Mouse (Mus musculus) lung, postnatal 0 days (tissue): ENCODE measurements around the gene Chic1. TPM values are rescaled to one million over a fixed set of nuclear protein-coding genes. Genes with fewer than 3 reads are reported as not detected.

Source experiments
- ATAC-seq: fragments of 200-750 bp; cut with Nextera tagmentation; 2 replicates; pipeline ENCODE4 v1.8.0; 2017; ENCODE audit warnings: moderate library complexity
- DNase-seq: peaks from one replicate; pipeline ENCODE4 v3.0.0-alpha.2; 2016; ENCODE audit warnings: low spot score
- H3K27ac ChIP-seq: fragments of 300-500 bp; sonication (generic); 2 replicates; pipeline ENCODE4 v1.5.1; 2014; ENCODE audit warnings: antibody characterized with exemption, mild to moderate bottlenecking, low read length, mixed read lengths
- H3K27me3 ChIP-seq: fragments of 300-500 bp; sonication (generic); replicated peaks from 2 replicates; pipeline ENCODE4 v1.6.1; 2014; ENCODE audit warnings: low read length, mixed read lengths; ENCODE audit not compliant: insufficient read depth
- H3K36me3 ChIP-seq: fragments of 300-500 bp; sonication (generic); 2 replicates; pipeline ENCODE4 v1.6.1; 2014; ENCODE audit warnings: low read length, mixed read lengths; ENCODE audit not compliant: insufficient read depth
- H3K4me1 ChIP-seq: fragments of 300-500 bp; sonication (generic); 2 replicates; pipeline ENCODE4 v1.6.1; 2014; ENCODE audit warnings: antibody characterized with exemption, low read depth, low read length, mixed read lengths; ENCODE audit not compliant: insufficient read depth
- H3K4me2 ChIP-seq: fragments of 300-500 bp; sonication (generic); replicated peaks from 2 replicates; pipeline ENCODE4 v1.6.1; 2014; ENCODE audit warnings: low read depth, mild to moderate bottlenecking, low read length, moderate library complexity, mixed read lengths
- H3K4me3 ChIP-seq: fragments of 300-500 bp; sonication (generic); 2 replicates; pipeline ENCODE4 v1.5.1; 2014; ENCODE audit warnings: low read depth, low read length
- H3K9ac ChIP-seq: fragments of 300-500 bp; sonication (generic); replicated peaks from 2 replicates; pipeline ENCODE4 v1.6.1; 2014; ENCODE audit warnings: low read depth, mild to moderate bottlenecking
- H3K9me3 ChIP-seq: fragments of 300-500 bp; sonication (generic); 2 replicates; pipeline ENCODE4 v1.6.1; 2016; ENCODE audit warnings: low read length, mixed read lengths
- CTCF ChIP-seq: IDR thresholded peaks from 2 replicates; pipeline ENCODE4 v1.5.1; 2016; ENCODE audit warnings: antibody characterized with exemption, mild to moderate bottlenecking
- EP300 ChIP-seq: IDR thresholded peaks from 2 replicates; pipeline ENCODE4 v1.6.1; 2016; ENCODE audit warnings: antibody characterized with exemption, mild to moderate bottlenecking, control low read depth
- WGBS: fragments of 180-500 bp; shearing (Covaris S2); extraction: QIAGEN DNeasy Blood & Tissue Kit; methylation state at CpG from one replicate; pipeline ENCODE4 v1.1.7; 2014; 5-methylcytosine and 5-hydroxymethylcytosine counted together
- polyA plus RNA-seq: library from polyadenylated mRNA; unstranded; fragments of >200 nt; fragmentation: Nextera tagmentation; extraction: Ambion mirVana; gene quantifications from 2 replicates; pipeline ENCODE4 v1.2.1, GENCODE M21; 2015

Chic1 gene
- polyA plus RNA-seq, 1 experiment from 2014 or later: 0.66 TPM

- 77% methylated on average over 5 of the region's 5 CpGs for WGBS
- TF ChIP-seq CTCF: no peak
- no peak for TF ChIP-seq EP300
- H3K27me3 ChIP-seq: no peaks in the 10 kb centered on the region
Measured at GRCm38 (mm10) chrX:103414167-103414566, 57.9 kb downstream of the Chic1 start, which contains the start of gene Tsx. Gene Tsx, plus strand, starts transcription at chrX:103414467.

DNA sequence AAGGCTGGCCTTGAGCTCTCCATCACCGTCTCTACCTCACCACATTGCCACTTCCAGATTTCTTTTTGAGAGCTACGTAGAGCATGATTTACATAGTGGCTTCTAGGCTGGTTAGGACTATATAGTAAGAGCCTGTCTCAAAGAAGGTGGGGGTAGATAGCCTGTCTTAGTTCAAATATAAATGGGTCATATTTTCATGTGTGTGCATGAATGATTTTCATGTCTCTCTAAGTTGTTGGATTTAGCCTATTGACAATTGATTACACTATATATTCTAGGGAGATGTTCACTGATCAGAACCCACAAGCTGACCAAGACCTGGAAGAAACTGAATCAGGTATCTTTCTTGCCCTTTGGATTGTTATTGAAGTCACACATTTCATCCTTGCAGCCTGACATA, 65.4 kb downstream of the Chic1 start, which contains the start of gene Gm26992:
Gene Gm26992, plus strand, starts transcription at position 301 of the 400 bp plus-strand sequence.
- H3K4me3 ChIP-seq: no peak within 1 kb of the TSS
- H3K36me3 ChIP-seq: no peaks in the 10 kb centered on the region
- DNase-seq (no peak), ATAC-seq (no peak)
- no peaks in the 10 kb centered on the region for H3K27me3 ChIP-seq
- no peak within 1 kb of the TSS for H3K9ac ChIP-seq
- TF ChIP-seq CTCF: no peak
- H3K4me2 ChIP-seq: no peak within 1 kb of the TSS
- WGBS: 86% methylated on average over 2 of the region's 2 CpGs
- no peak within 1 kb of the TSS for H3K27ac ChIP-seq
- H3K9me3 ChIP-seq: no peaks in the 10 kb centered on the region
- H3K4me1 ChIP-seq: no peaks in the 10 kb centered on the region

More at GRCm38 (mm10) chrX:103414167-103414566, 57.9 kb downstream of the Chic1 start, which contains the start of gene Tsx:
- no peaks in the 10 kb centered on the region for H3K4me1 ChIP-seq
- no peak for DNase-seq
- H3K4me2 ChIP-seq: no peak within 1 kb of the TSS
- no peak within 1 kb of the TSS for H3K4me3 ChIP-seq
- ATAC-seq: no peak
- H3K9ac ChIP-seq: no peak within 1 kb of the TSS
- no peaks in the 10 kb centered on the region for H3K36me3 ChIP-seq
- H3K9me3 ChIP-seq: no peaks in the 10 kb centered on the region
- no peak within 1 kb of the TSS for H3K27ac ChIP-seq

DNA sequence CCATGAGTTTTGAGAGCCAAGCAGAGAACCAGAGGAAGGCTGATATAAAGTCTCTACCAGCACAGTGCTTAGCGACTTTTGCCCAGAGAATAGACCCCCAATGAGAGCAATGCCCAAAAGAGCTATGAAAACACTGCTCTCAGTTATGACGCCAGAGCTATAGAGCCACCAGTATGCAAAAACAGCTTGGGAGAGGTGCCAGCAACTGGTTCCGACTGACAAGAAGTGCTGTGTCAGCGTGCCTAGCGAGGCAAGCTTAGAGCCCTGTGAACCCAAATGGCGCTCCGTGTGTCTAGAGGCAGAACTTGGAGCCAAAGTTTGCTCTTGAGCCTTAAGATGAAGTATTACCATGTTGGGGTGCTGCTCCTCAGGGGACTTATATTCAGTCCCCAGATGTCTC, 71.4 kb downstream of the Chic1 start:
- H3K4me3 ChIP-seq: no peak overlapping the region
- H3K4me1 ChIP-seq: no peaks in the 10 kb centered on the region
- TF ChIP-seq CTCF (no peak), EP300 (no peak)
- no peak overlapping the region for H3K4me2 ChIP-seq
- H3K9ac ChIP-seq: no peak overlapping the region
- H3K27me3 ChIP-seq: no peaks in the 10 kb centered on the region
- no peaks in the 10 kb centered on the region for H3K36me3 ChIP-seq
- H3K27ac ChIP-seq: no peak overlapping the region
- no peak for DNase-seq
- 66% methylated on average over 7 of the region's 7 CpGs for WGBS
- no peaks in the 10 kb centered on the region for H3K9me3 ChIP-seq
- no peak for ATAC-seq

GRCm38 (mm10) chrX:103432293-103432692, 76.0 kb downstream of the Chic1 start:
- Histone ChIP-seq H3K27ac (no peak overlapping the region), H3K4me2 (no peak overlapping the region), H3K9ac (no peak overlapping the region), H3K4me3 (no peak overlapping the region), H3K4me1 (no peaks in the 10 kb centered on the region), H3K36me3 (no peaks in the 10 kb centered on the region), H3K27me3 (no peaks in the 10 kb centered on the region), H3K9me3 (no peaks in the 10 kb centered on the region)
- TF ChIP-seq CTCF (no peak), EP300 (no peak)
- 54% methylated on average over 7 of the region's 7 CpGs for WGBS
- ATAC-seq (no peak), DNase-seq (no peak)

DNA sequence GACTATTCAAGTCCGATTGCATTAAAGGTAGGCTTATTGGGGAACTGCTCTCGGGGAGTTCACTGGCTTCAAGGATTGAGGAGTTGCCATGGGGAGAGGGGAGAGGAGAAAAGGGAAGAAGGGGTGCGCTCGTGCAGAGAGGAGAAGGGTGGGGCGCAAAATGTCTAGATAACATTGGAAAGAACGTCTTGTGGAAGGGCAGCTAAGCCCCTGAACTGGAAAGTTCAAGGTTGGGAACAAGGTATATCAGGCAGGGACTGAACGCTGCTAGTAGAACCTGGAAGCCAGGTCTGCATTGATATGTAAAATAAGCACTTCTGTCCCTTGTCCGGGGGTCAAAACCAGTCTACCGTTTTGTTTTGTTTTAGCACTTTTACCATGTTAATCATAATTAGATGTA, 81.7 kb downstream of the Chic1 start:
- 12% methylated on average over 9 of the region's 9 CpGs for WGBS
- no peaks in the 10 kb centered on the region for H3K4me1 ChIP-seq

DNA sequence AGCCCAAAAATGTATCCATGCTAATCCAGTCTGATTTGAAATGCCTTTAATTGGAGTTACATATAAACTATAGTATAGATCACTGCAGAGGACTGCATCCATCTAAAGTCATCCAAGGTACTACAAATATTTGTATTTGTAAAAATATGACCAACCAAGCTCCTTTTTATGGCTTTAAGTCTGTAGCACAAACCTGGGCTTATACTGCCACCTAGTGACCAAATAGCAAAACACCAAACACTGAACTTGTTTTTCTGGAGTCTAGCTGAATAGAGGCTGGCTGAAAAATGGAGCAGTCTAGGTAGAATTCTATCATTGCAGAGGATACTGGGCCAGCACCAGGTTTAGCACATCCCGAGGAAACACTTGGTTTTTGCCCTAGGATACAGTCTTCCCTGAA, 84.5 kb downstream of the Chic1 start:
- ATAC-seq (0 out of 2 replicates have a peak, but pooled peaks have one; percentile 3), DNase-seq (peak; percentile 68)
- TF ChIP-seq CTCF: peak; percentile 77
- no peak for TF ChIP-seq EP300
- WGBS: 0% methylated on average over 1 of the region's 1 CpGs
- Histone ChIP-seq H3K9me3 (no peaks in the 10 kb centered on the region), H3K36me3 (no peaks in the 10 kb centered on the region), H3K27me3 (no peaks in the 10 kb centered on the region), H3K9ac (no peak overlapping the region), H3K4me3 (no peak overlapping the region), H3K27ac (no peak overlapping the region), H3K4me1 (no peaks in the 10 kb centered on the region), H3K4me2 (no peak overlapping the region)

More for the DNA sequence above, 81.7 kb downstream of the Chic1 start:
- DNase-seq (no peak), ATAC-seq (no peak)
- H3K9ac ChIP-seq: no peak overlapping the region
- H3K27me3 ChIP-seq: no peaks in the 10 kb centered on the region
- H3K4me3 ChIP-seq: no peak overlapping the region
- H3K9me3 ChIP-seq: no peaks in the 10 kb centered on the region
- H3K36me3 ChIP-seq: no peaks in the 10 kb centered on the region
- TF ChIP-seq CTCF: no peak
- no peak for TF ChIP-seq EP300
- H3K4me2 ChIP-seq: no peak overlapping the region
- no peak overlapping the region for H3K27ac ChIP-seq

GRCm38 (mm10) chrX:103443755-103444154, 87.5 kb downstream of the Chic1 start:
- Histone ChIP-seq H3K27me3 (peaks cover 7% of the 10 kb centered on the region; the same call in 1 of the 2 replicates), H3K4me1 (no peaks in the 10 kb centered on the region), H3K36me3 (no peaks in the 10 kb centered on the region), H3K27ac (no peak overlapping the region), H3K4me2 (no peak overlapping the region), H3K9ac (no peak overlapping the region), H3K4me3 (no peak overlapping the region), H3K9me3 (no peaks in the 10 kb centered on the region)
- ATAC-seq (no peak), DNase-seq (peak; percentile 62)
- TF ChIP-seq EP300 (no peak), CTCF (peak; percentile 75)
- WGBS: 31% methylated on average over 7 of the region's 7 CpGs

Other genes with a start within 250 kb of the Chic1 start
- gene Nap1l2, start 169.8 kb upstream of the Chic1 start, polyA plus RNA-seq: 0.54 and 0.67 TPM in 2 replicates
- gene Cdx4, start 35.1 kb upstream of the Chic1 start, polyA plus RNA-seq: not detected in 2 replicates
- gene Tsx, start 58.0 kb downstream of the Chic1 start, polyA plus RNA-seq: 0.35 and 0.39 TPM in 2 replicates
- not detected in 2 replicates for gene Gm26992, start 65.5 kb downstream of the Chic1 start, polyA plus RNA-seq